Mouse (Mus musculus): ENCODE measurements around the gene Dbt.

Dbt gene

DNA sequence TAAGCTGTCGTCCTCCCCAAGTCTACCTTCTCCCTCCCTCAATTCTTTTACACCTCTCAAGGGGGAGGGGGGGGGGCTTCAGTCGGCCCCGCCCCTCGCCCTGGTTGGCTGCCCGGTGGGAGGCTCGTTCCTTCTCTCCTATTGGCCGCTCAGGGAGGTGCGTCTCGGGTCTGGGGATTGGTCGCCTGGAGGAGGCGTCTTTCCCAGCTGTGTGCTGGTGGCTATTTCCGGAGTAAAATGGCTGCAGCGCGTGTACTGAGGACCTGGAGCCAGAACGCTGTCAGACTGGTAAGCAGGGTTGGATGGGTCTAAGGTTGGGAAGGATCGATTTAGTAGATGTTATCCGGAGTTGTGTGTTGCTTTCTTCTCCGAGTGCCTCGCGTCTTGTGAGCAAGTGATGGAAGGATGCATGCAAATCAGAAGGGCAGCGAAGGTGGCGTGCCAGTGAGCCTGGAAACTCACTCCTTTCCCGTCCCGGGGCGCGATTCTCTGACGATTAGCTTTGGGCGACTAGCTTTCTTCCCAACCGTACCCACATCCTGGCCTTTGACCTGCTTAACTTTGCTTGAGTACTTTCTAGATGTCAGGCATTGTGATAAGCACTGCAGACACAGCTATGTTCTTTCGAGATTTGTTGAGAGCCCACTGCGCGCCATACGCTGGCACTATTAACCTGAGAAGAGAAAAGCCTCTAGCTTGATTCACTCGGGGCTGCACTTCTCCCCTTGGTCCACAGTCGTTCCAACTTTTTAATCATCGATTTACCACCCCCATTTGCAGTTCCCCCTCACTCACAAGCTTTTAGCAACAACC is at the start of gene Dbt:
Gene Dbt, plus strand, starts transcription at position 167 of the 813 bp plus-strand sequence.
- DNase-seq, result peak; percentile 94 to 95

DNA sequence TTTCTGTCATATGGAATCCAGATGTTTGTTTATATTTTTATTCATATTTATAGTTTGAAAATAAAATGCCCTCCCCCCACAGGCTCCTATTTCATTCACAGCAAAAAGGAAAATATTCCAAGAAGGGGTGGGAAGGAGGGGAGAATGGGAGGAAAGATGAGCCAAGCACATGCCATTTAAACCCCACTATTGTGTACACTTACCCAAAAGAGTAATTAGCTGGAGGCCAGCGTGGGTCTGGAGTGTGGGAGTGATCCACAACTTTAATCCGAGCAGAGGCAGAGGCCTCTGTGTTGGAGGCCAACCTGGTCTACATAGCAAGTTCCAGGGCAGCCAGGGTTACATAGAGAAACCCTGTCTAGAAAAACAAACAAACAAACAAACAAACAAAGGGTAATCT is 48.6 kb upstream of the Dbt start:
- no peak for DNase-seq

DNA sequence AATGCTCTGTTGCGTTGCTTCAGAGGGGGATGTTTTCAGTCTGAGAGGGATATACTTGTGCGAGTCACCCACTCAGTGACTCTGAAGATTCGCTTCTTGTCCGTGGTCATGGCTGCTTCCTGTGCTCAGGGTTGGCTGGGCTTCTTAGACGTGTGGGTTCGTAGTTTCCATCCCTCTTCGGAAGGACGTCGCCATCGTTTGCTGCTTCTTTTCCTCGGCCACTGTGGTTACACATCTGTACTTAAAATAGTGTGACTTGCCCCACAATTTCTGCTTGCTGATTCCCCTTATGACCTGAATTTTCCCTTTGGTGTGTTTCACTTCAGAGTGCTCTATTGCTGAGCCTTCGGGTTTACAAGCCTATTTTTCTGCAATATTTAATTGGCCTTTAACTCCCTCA is 47.2 kb upstream of the Dbt start:
- no peak for DNase-seq

DNA sequence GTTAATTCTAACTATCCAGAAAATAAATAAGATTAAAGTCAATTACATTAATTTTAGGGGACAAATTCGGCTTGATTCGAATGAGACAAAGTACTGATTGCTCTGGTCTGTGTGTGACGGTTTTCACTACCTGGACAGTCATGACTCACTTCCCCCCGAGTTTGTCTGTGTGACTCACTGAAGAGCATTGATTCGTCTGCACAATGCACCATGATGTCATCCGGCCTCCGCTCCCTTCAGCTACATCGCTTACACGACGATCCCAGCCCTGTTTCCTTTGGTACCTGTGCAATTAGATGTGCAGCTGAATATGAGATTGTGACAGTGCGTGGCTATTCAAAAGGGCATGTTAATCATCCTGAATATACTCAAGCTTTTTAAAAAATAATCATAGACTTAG is 38.3 kb upstream of the Dbt start:
- DNase-seq, result no peak

DNA sequence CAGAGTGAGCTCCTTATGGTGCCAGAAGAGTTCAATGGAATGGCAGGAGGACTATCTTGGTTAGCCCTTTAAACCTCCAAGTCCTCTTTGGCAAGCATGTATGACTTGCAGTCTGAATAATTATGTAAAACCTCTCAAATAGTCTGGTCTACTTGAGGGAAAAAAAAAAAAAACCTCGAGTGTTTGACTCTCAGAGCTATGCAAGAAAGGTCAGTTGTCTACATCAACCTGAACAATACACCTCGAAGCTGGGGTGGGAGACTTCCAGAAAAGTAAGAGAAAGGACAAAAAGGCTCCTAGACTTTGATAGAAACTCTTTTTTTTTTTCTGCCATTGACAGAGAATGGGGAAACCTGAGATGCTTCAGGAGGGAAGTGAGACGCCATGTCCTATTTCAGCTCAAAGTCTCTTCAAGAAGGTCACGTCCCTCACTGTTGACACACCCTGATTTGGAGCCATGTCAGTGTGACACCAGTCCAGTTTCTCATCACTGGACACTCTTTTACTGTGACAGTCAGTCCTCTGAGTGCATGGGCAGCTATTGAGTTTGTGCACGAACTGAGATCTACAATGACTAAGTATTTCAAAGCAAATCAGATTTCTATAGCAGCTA is 36.1 kb upstream of the Dbt start:
- no peak for DNase-seq

DNA sequence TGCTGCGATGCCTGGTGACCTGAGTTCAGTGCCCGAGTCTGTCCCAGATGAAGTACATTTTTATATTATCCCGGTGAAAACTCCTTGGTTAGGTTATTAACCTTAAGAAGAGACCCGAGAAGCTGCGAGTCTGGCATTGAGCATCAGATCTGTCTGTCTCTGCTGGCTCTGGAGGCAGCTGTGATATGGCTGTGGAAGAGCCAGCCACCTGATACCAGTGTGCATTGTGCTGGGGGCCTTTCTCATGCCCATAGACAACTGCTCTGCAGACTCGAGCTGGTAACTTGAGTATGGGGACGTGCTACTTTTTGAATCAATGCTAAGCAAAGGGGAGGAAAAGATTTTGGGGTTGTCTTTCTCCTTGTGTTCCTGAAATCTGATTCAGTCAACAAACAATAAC is 35.5 kb upstream of the Dbt start:
- no peak for DNase-seq

DNA sequence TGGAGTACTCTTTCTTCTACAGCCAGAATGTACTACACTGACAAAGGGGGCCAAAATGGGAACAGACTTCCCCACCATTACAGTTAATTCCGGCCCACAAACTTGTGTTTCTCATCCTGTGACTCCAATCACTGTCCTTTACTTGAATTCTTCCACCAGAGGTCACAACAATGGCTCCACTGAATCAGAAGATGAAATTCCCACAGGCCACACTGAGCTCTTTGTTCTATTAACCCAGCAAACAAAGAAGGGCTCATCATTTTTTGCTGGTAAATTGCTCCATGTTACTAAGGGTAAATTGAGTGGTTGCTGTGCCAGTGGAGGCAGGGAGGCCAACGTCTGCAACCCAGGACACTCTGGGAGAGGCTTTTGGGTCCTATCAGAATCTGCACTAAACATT is 32.8 kb upstream of the Dbt start:
- no peak for DNase-seq

DNA sequence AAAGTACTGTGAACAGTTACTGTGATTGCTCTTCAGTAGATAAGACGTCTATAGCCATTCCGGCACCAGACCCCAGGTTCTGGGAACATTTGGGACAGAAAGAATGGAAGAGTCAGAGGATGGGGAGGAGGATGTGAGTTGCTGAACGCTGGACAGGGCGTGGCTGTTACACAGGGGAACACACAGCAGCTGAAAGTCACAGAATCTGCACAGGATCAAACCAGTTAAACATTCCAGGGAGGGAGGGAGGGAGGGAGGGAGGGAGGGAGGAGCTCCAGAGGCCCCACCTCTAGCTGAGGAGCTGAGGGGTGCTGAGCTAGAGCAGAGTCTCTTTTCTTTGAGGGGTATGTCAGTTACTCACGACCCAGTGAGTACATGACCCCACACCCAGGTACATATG is 31.9 kb upstream of the Dbt start:
- DNase-seq, result no peak

DNA sequence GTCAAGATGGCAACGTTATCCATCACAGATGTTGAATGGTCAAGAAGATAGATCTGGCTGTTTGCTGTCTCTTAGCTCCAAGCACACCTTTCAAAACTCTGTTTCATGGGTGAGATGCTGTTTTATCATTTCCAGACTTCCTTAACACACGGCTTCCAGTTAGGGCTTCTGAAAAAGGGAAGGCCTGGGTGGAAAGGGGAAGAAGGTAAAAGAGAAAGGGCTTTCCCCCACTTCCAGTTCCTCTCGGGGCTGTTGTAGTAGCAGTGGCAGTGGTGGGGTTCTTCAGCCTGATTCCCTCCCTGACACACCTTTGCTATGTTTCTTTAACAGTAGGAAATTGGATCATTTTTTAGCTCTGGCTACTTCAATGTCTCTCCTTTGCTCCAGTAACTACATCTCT is 30.1 kb upstream of the Dbt start:
- DNase-seq, result no peak

DNA sequence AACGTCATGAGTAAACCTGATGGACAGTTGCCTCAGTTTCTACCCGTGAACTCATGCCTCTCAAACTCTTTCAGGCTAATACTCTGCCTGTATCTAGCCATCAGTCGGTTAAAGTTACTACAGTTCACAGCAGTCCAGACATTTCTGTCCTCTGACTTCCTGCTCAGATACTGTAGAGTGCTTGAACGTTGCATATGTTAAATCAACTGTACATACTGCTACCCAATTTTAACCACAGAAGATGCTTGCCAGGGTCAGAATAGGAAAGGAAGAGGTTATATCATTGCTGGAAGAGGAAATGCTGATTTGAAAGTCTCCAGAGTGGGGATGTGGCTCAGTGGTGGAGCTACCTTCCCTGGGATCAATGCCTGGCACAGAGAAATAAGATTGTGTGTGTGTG is 29.6 kb upstream of the Dbt start:
- DNase-seq, result no peak

DNA sequence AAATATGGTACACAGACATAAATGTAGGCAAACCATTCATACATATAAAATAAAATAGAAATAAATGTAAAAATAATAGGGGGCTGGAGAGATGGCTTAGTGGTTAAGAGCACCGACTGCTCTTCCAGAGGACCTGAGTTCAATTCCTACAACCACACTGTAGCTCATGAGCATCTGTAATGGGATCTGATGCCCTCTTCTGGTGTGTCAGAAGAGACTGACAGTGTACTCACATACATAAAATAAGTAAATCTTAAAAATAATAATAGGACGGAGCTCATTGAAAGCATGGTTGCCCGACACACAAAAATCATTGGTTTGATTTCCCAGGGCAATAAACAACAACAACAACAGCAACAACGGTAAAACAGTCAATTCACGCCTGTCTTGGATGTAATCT is 21.9 kb upstream of the Dbt start:
- DNase-seq, result no peak

DNA sequence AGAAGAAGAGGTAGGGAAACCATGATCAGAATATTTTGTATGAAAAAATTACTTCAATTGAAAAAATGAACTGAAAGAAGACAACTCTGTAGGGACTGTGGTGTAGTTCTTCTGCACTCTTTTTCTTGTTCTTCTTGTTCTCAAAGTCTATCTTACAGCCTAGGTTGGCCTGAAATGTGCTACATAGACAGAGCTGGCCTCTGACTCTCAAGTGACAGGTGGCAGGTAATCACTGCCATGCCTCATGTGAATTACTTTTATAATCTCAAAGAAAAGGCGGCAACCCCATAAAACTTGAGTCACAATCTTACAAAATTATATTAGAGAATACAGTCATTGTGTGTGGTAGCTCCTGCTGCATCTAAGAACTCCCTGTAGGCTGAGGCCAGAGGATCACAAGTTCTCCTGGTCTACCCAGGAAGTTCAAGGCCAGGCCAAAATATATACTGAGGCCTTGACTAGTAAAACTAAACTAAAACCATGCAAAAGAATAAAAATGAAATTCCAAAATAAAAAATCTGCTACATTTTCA is 20.9 kb upstream of the Dbt start:
- no peak for DNase-seq

DNA sequence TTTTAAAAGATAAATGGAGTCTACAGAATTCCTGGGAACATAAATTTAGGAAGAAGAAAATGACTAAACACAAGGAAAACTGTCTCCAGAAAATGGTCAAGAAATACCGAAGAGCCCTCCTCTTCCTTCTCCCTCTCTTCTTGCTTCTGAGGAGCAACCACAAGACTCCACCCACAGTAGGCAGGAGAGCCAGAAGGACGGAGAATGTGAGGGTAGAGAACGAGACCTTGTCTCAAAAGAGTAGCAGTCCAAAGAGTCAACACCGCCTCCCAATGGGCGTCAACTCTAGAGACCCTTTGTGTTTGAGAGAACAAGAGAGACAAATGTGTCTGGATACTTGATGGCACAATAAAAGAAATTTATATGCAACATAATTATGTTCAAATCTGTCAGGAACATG is 19.2 kb upstream of the Dbt start:
- DNase-seq, result no peak

DNA sequence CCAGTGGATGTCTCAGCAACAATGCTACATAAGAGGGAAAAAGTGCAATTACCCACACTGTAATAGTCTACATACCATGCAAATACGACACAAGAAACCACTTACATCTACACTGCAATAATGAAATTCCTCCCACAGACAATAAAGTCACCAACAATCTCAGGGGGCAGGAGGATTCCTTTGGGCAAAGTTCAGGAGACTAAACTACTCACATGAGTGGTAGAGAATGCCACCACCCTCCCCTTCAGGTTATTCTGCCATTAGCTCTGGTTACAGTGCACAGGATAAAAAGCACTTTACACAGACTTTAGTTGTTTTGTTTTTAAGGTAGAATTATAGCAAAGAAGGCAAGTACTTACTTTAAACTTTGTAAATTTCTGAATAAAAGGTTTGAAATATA is 17.2 kb upstream of the Dbt start:
- no peak for DNase-seq

DNA sequence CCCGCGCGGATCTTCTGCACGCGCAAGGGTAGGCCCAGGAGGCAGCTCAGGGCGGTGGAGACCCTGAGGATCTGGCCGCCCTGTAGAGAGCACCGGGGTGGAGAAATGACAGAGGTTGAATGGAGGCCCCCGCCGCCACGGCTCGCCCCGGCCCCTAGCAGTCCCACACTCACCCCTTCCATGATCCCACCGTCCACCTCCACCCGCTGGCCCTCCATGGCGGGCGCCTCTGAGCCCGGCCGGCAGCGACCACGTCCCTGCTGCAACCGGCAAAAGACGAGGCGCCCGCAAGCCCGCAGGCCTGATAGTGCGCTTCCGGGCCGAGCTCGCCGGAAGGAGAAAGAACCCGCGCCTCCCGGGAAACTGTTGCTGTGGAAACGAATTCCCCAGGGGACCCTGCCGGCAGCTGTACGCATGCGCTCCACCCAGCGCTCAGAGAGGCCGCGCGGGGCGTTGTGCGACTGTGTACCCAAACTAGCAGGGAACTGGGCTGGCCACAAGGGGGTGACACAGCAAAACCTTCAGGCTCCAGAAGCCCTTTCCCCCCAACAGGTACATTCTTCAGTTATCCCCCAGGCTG is 5.0 kb upstream of the Dbt start, which contains the start of gene Rtca:
Gene Rtca, minus strand, starts transcription at position 437 of the 580 bp plus-strand sequence.
- DNase-seq, result peak; percentile 100

DNA sequence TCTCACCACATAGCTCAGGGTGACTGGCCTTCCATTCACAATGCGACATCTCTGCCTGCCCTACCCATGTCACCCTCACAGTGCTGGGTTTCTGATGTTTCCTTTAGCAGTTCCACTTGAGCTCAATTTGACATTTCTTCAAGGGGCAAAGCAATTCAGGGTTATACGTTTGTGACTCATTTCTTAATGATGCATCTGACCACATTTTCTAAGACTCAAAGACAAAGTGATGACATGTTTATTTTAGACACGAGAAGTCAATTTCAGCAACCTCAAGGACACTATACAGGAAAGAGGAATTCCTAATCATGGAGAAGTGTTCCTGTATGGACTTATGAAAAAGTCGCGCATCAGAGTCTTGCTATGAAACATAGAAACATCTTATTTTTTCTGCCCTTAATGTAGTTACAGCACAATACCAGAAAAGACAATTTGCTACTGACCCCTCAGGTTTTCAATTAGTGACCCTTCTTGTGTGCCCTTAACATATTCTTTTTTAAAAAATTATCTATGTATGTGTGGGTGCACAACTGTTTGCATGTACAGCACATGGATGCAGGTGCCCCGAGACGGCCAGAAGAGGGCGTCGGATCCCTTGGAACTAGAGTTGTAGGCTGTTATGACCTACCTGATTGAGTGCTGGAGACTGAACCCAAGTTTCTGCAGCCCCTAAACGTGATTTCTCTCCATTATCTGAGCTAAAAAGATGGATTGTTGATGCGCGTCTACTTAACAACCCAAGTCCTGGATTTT is 543 bp upstream of the Dbt start:
- DNase-seq, result peak in 1 of 2 experiments; percentile 62

DNA sequence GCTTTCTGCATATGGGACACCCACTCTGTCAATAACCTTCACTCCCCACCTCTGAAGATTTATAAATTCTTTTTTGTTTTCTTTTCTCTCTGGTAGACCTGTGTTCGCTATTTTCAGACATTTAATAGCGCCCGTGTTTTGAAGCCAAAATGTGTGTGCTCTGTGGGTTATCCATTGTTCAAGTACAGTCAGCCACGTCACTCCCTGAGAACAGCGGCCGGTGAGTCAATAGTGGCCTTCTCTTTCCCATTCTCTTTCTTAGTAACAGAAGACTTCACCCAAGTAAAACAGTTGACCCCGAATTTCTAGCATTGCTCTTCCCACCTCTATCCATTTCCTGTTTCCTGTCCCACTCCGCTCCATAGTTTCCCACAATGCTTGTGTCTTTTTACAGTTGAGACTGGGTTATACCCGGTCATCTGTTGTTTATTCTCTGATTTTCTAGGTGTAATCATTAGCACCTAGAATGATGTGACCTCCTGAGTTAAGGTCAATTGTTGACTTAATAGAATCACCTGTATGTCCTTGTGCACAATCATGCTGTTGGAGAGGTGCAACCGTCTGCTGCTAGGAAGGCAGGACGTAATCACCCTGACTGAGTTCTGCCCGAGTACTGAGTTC is 7.4 kb downstream of the Dbt start:
- no peak for DNase-seq

DNA sequence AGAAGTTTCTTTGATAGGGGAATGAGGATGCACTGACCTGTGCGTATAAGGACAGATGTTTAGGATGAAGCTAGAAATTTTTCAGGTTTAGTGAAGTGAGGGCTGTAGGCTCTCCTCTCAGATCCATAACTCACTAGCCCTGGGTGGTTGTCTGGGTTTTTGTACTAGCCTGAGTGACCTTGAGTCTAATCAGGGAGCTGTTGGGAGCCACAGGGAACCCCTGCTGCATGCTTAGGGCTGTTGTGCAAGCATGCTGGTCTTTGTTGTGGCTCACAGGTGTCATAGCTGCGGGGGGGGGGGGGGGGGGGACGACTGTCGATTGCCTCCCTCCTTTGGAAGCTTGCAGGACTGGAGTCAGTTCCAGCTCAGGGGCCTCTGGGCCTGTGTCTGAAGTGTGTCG is 16.9 kb downstream of the Dbt start:
- no peak for DNase-seq

DNA sequence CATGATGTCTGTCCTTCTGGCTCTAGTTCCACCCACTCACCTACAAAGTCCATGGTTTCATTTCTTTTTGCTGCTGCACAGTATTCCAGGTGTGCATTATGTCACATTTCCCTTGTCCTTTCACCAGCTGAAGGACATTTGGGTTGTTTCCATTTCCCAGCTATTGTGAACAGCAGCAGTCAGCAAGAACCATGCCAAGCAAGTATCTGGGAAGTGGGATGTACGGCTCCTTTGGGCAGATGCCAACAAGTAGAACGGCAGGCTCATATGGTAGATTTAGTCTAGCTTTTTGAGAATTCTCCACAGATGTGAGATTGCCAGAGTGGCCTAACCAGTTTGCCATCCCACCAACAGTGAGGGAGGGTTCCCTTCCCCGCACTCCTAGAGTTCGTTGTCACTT is 18.0 kb downstream of the Dbt start:
- peak in 1 of 2 experiments; percentile 11 for DNase-seq

DNA sequence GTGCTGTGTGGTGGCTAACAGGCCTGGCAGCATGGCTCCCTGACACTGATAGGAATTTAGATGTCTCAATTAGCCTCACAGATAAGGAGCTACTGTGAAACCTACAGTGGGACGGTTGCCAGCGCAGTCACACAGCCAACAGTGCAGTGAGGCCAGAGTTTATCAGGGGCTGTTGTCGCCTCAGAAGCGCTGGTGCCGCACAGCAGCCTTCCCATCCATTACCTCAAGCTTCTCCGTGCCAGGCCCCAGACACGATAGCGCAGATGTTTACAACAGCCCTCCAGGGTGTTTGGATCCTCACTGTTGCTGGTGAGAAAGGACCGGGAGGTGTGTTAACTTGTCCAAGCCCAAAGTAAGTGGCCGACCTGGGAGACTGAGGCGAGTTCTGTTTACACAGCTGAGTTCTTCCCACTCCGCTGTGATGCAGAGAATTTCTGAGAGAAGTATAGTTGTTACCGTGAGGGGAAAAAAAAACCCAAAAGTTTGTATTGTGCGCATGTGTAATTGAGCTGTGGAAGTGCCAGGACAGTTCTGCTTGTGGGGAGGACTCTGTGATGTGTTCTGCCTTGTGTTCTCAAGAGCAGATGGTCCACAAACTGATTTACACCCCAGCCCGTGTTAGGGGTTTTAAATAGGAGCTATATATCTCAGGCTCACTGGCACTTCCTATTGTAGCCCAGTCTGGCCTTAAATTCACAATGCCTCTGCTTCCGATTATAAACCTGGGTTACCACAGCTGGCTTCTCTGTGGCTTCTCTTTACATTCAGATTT is 23.7 kb downstream of the Dbt start:
- DNase-seq, result peak; percentile 12 to 21

DNA sequence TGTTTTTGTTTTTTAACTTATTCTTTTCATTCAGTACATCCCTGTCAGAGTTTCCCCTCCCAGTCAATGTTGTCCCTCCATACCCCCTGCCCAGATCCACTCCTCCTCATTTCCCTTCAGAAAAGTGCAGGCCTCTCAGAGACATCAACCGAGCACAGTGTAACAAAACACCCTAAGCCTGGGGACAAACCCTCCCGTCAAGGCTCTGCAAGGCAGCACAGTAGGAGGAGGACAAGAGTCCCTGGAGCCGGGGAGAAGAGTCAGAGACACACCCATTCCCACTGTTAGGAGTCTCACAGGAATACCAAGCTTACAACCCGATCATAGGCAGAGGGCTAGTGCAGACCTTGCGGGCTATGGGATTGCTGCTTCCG is 24.3 kb downstream of the Dbt start:
- no peak for DNase-seq

DNA sequence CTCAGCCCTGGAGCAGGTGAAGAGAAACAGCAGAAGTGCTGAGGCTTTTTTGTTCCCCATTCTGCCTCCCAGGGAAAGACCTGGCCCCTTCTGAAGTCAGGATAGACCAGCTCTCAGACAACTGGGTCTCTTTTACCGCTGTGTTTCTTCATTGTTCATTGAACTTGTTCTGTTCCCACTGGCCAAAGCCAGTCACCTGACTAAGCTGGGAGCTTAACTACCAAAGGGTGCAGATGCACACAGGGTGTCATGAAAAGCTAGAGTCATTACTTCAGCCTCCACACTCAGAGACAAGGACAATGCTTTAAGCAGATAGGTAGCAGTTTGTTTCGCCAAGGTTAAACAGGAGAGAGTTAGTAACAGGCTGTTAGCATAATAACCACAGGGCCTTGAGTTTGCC is 29.2 kb downstream of the Dbt start:
- no peak for DNase-seq

Data from cerebellum, postnatal 10 days (tissue).